Mouse (Mus musculus) bone marrow, adult 2 months (tissue): ENCODE measurements around the gene Vps18.

Experiments
- CTCF ChIP-seq: fragments of 200-500 bp; IDR thresholded peaks from 2 replicates; pipeline ENCODE4 v1.5.1; 2011; ENCODE audit warnings: low read length, control low read depth; ENCODE audit not compliant: control insufficient read depth, insufficient read depth
- POLR2A ChIP-seq: fragments of 200-500 bp; IDR thresholded peaks from 2 replicates; pipeline ENCODE4 v1.6.1; 2011; ENCODE audit warnings: low read depth, mild to moderate bottlenecking, control low read depth, low read length, borderline replicate concordance; ENCODE audit not compliant: control insufficient read depth

DNA sequence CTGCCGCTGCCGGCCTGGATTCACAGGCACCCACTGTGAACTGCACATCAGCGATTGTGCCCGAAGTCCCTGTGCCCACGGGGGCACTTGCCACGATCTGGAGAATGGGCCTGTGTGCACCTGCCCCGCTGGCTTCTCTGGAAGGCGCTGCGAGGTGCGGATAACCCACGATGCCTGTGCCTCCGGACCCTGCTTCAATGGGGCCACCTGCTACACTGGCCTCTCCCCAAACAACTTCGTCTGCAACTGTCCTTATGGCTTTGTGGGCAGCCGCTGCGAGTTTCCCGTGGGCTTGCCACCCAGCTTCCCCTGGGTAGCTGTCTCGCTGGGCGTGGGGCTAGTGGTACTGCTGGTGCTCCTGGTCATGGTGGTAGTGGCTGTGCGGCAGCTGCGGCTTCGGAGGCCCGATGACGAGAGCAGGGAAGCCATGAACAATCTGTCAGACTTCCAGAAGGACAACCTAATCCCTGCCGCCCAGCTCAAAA, 43.7 kb downstream of the Vps18 start:
- TF ChIP-seq POLR2A (no peak), CTCF (no peak)
